Mouse (Mus musculus) E14TG2a.4 (cell line): ENCODE measurements around the gene Pdzrn4.

Experiments used
- CTCF ChIP-seq: conservative IDR thresholded peaks from 2 replicates; pipeline ENCODE4 v1.5.1; 2014; ENCODE audit warnings: low read length
- POU5F1 ChIP-seq: IDR thresholded peaks from 2 replicates; pipeline ENCODE4 v1.6.1; 2014; ENCODE audit warnings: low read length, borderline replicate concordance

GRCm38 (mm10) chr15:92416141-92416540 lies 19.5 kb downstream of the Pdzrn4 start:
- TF ChIP-seq CTCF (no peak), POU5F1 (no peak)
